Mouse (Mus musculus) ovary, postnatal 14 days (tissue): ENCODE results near the gene Zfp990.
"Not testable (repeated sequence)": the region's sequence is repeated elsewhere in the genome, so short reads cannot be mapped to it uniquely, and the experiment has no call there.

Source experiments
- DNase-seq: peaks from one replicate; pipeline ENCODE4 v3.0.0; 2022; ENCODE audit warnings: low spot score

The Zfp990 gene

GRCm38 (mm10) chr4:145510459-145510858 is at the start of gene Zfp990:
Zfp990 (plus strand) TSS chr4:145510759.
- not testable (repeated sequence) for DNase-seq

GRCm38 (mm10) chr4:145463553-145464253 is 46.9 kb upstream of the Zfp990 start:
- not testable (repeated sequence) for DNase-seq

- DNase-seq = no peak
Measured at GRCm38 (mm10) chr4:145478128-145478527, 32.4 kb upstream of the Zfp990 start.

- not testable (repeated sequence) for DNase-seq
Measured at GRCm38 (mm10) chr4:145480699-145481098, 29.9 kb upstream of the Zfp990 start.

GRCm38 (mm10) chr4:145489396-145489795 is 21.2 kb upstream of the Zfp990 start:
- no peak for DNase-seq

- DNase-seq = no peak
Measured at GRCm38 (mm10) chr4:145492132-145492531, 18.4 kb upstream of the Zfp990 start.

GRCm38 (mm10) chr4:145493316-145493715 is 17.2 kb upstream of the Zfp990 start:
- DNase-seq = not testable (repeated sequence)

GRCm38 (mm10) chr4:145514637-145515036 is 4.1 kb downstream of the Zfp990 start:
- DNase-seq = not testable (repeated sequence)

- DNase-seq = not testable (repeated sequence)
Measured at GRCm38 (mm10) chr4:145515776-145516565, 5.4 kb downstream of the Zfp990 start.

GRCm38 (mm10) chr4:145517391-145517790 is 6.8 kb downstream of the Zfp990 start:
- not testable (repeated sequence) for DNase-seq

- DNase-seq = not testable (repeated sequence)
Measured at GRCm38 (mm10) chr4:145543861-145544260, 33.3 kb downstream of the Zfp990 start.

- DNase-seq = not testable (repeated sequence)
Measured at GRCm38 (mm10) chr4:145545106-145545505, 34.5 kb downstream of the Zfp990 start.

- DNase-seq = not testable (repeated sequence)
Measured at GRCm38 (mm10) chr4:145545734-145546349, 35.3 kb downstream of the Zfp990 start.

GRCm38 (mm10) chr4:145546477-145546876 is 35.9 kb downstream of the Zfp990 start:
- DNase-seq = not testable (repeated sequence)

GRCm38 (mm10) chr4:145556680-145557079 is 46.1 kb downstream of the Zfp990 start:
- no peak for DNase-seq

- no peak for DNase-seq
Measured at GRCm38 (mm10) chr4:145559505-145560099, 49.0 kb downstream of the Zfp990 start.

- no peak for DNase-seq
Measured at GRCm38 (mm10) chr4:145564111-145564821, 53.7 kb downstream of the Zfp990 start.

- DNase-seq = not testable (repeated sequence)
Measured at GRCm38 (mm10) chr4:145570461-145570860, 59.9 kb downstream of the Zfp990 start.

GRCm38 (mm10) chr4:145576623-145577022 is 66.1 kb downstream of the Zfp990 start:
- not testable (repeated sequence) for DNase-seq

- not testable (repeated sequence) for DNase-seq
Measured at GRCm38 (mm10) chr4:145580333-145580732, 69.8 kb downstream of the Zfp990 start.

- not testable (repeated sequence) for DNase-seq
Measured at GRCm38 (mm10) chr4:145585078-145585477, 74.5 kb downstream of the Zfp990 start, which contains the start of gene Gm13212. Gm13212 (plus strand) TSS chr4:145585166.
